Mouse (Mus musculus) CH12F3 (cell line): Measurements from ENCODE around the gene Cfap74.

Experiments
- in situ Hi-C: fragments of 300-500 bp; cut with MboI; formaldehyde crosslinking; loops from 2 replicates; pipeline ENCODE4 v1.14.3; 2020; ENCODE audit warnings: low sequenced_read_pairs

Gene Cfap74

GRCm38 (mm10) chr4:155491529-155492130, 82.6 kb downstream of the Cfap74 start:
- in situ Hi-C loops = no loop called here

GRCm38 (mm10) chr4:155492131-155492633, 83.2 kb downstream of the Cfap74 start:
- in situ Hi-C loops = no loop called here

GRCm38 (mm10) chr4:155494891-155495290, 85.9 kb downstream of the Cfap74 start:
- in situ Hi-C loops = no loop called here

- in situ Hi-C loops = no loop called here
Observed at GRCm38 (mm10) chr4:155497963-155498362, 89.0 kb downstream of the Cfap74 start.

- in situ Hi-C loops = no loop called here
Observed at GRCm38 (mm10) chr4:155501126-155501525, 92.1 kb downstream of the Cfap74 start.

- in situ Hi-C loops = no loop called here
Observed at GRCm38 (mm10) chr4:155505067-155505466, 96.1 kb downstream of the Cfap74 start.

GRCm38 (mm10) chr4:155505671-155506295, 96.8 kb downstream of the Cfap74 start:
- in situ Hi-C loops = no loop called here

GRCm38 (mm10) chr4:155508614-155509013, 99.6 kb downstream of the Cfap74 start:
- in situ Hi-C loops = no loop called here

GRCm38 (mm10) chr4:155510981-155511380, 102.0 kb downstream of the Cfap74 start:
- in situ Hi-C loops = no loop called here

GRCm38 (mm10) chr4:155514810-155515209, 105.8 kb downstream of the Cfap74 start:
- in situ Hi-C loops = no loop called here
